Mouse (Mus musculus): ENCODE measurements around the gene Cnot1. TPM values are rescaled to one million over a fixed set of nuclear protein-coding genes. Genes with fewer than 3 reads are reported as not detected.

Gene Cnot1
- polyA plus RNA-seq, 1 experiment from 2014 or later = 62.8 TPM

GRCm38 (mm10) chr8:95669967-95670366 is 137.3 kb downstream of the Cnot1 start:
- Histone ChIP-seq H3K27ac (ENCODE audit: low read depth, low read length) (no peak overlapping the region), H3K4me2 (ENCODE audit: low read depth, low read length) (no peak overlapping the region), H3K4me1 (ENCODE audit: control insufficient read depth, insufficient read depth, low read length) (no peaks in the 10 kb centered on the region), H3K9ac (replicated peaks; ENCODE audit: low read depth, low read length) (no peak overlapping the region), H3K9me3 (ENCODE audit: control insufficient read depth, low read length) (no peaks in the 10 kb centered on the region), H3K36me3 (ENCODE audit: control insufficient read depth, insufficient read depth, low read length) (no peaks in the 10 kb centered on the region), H3K4me3 (ENCODE audit: low read depth, low read length) (no peak overlapping the region), H3K27me3 (ENCODE audit: control insufficient read depth, insufficient read depth, low read length) (no peaks in the 10 kb centered on the region)
- WGBS = 86% methylated on average over 2 of the region's 2 CpGs
- ATAC-seq (ENCODE audit: low read depth) = no peak

Small RNA genes within 50 kb of the gene (microRNA-seq; reads per million reads assigned to microRNA genes)
- not detected for gene Mir7073

Other genes starting within 250 kb of the Cnot1 start
- not detected in 2 replicates for gene Prss54, start 231.1 kb downstream of the Cnot1 start, polyA plus RNA-seq (2014; fragmentation: Nextera tagmentation; extraction: Ambion mirVana)
- 6.6 and 7.2 TPM in 2 replicates for gene Gins3, start 174.0 kb downstream of the Cnot1 start, polyA plus RNA-seq (2014; fragmentation: Nextera tagmentation; extraction: Ambion mirVana)
- 431 and 486 TPM in 2 replicates for gene Ndrg4, start 130.5 kb downstream of the Cnot1 start, polyA plus RNA-seq (2014; fragmentation: Nextera tagmentation; extraction: Ambion mirVana)
- 30.7 and 31.9 TPM in 2 replicates for gene Setd6, start 91.6 kb downstream of the Cnot1 start, polyA plus RNA-seq (2014; fragmentation: Nextera tagmentation; extraction: Ambion mirVana)
- 244 and 264 TPM in 2 replicates for gene Sap18b, start 17.9 kb upstream of the Cnot1 start, polyA plus RNA-seq (2014; fragmentation: Nextera tagmentation; extraction: Ambion mirVana)
- 23.2 and 25.5 TPM in 2 replicates for gene Slc38a7, start 46.1 kb upstream of the Cnot1 start, polyA plus RNA-seq (2014; fragmentation: Nextera tagmentation; extraction: Ambion mirVana)
- 90.2 and 104 TPM in 2 replicates for gene Got2, start 81.1 kb upstream of the Cnot1 start, polyA plus RNA-seq (2014; fragmentation: Nextera tagmentation; extraction: Ambion mirVana)